Mouse (Mus musculus) ES-E14 (cell line): Measurements from ENCODE around the gene Ankrd65. TPM values are rescaled to one million over a fixed set of nuclear protein-coding genes. Genes with fewer than 3 reads are reported as not detected.
"Not testable (repeated sequence)": the region's sequence is repeated elsewhere in the genome, so short reads cannot be mapped to it uniquely, and the experiment has no call there.

Experiments
- DNase-seq: peaks from one replicate; pipeline ENCODE4 v3.0.0-alpha.2; 2013; ENCODE audit warnings: low read depth, low spot score
- H3K27ac ChIP-seq: 2 replicates; pipeline ENCODE4 v1.5.1; 2012; ENCODE audit warnings: low read depth, mild to moderate bottlenecking, low read length, moderate library complexity, mixed read lengths; ENCODE audit not compliant: poor library complexity, insufficient read depth, severe bottlenecking
- H3K36me3 ChIP-seq: 2 replicates; pipeline ENCODE4 v1.6.1; 2012; ENCODE audit warnings: mild to moderate bottlenecking, low read length, moderate library complexity, mixed read lengths; ENCODE audit not compliant: control insufficient read depth, poor library complexity, insufficient read depth, severe bottlenecking
- H3K4me1 ChIP-seq, 2 experiments: fragments of 150-350 bp in 1 of 2; sonication (generic) in 1 of 2; 2 replicates each; pipeline ENCODE4 v1.6.1; 2012; ENCODE audit warnings: low read length in 2 of 2, mild to moderate bottlenecking in 1 of 2, mixed read lengths in 1 of 2; ENCODE audit not compliant: control insufficient read depth in 2 of 2, insufficient read depth in 2 of 2, poor library complexity in 1 of 2
- H3K4me3 ChIP-seq, 2 experiments: fragments of 150-350 bp in 1 of 2; sonication (generic) in 1 of 2; 2 replicates each; pipeline ENCODE4 v1.5.1; 2012; ENCODE audit warnings: low read length in 2 of 2, low read depth in 1 of 2, mild to moderate bottlenecking in 1 of 2, mixed read lengths in 1 of 2; ENCODE audit not compliant: insufficient read depth in 1 of 2, poor library complexity in 1 of 2, severe bottlenecking in 1 of 2
- H3K9ac ChIP-seq: 2 replicates; pipeline ENCODE4 v1.6.1; 2012; ENCODE audit warnings: low read depth, mild to moderate bottlenecking, low read length, mixed read lengths; ENCODE audit not compliant: poor library complexity, insufficient read depth, severe bottlenecking
- H3K9me3 ChIP-seq: fragments of 150-350 bp; sonication (generic); 2 replicates; pipeline ENCODE4 v1.6.1; 2012; ENCODE audit warnings: low read depth, mild to moderate bottlenecking, low read length; ENCODE audit not compliant: control insufficient read depth, insufficient read depth
- CHD2 ChIP-seq: IDR thresholded peaks from 2 replicates; pipeline ENCODE4 v1.6.1; 2014; ENCODE audit warnings: mild to moderate bottlenecking, low read depth, low read length, inconsistent platforms
- HCFC1 ChIP-seq: IDR thresholded peaks from 2 replicates; pipeline ENCODE4 v1.6.1; 2012; ENCODE audit warnings: low read length, inconsistent platforms, borderline replicate concordance; ENCODE audit not compliant: insufficient read depth
- MAFK ChIP-seq: IDR thresholded peaks from 2 replicates; pipeline ENCODE4 v1.6.1; 2014; ENCODE audit warnings: mild to moderate bottlenecking, low read depth, low read length, inconsistent platforms; ENCODE audit not compliant: insufficient read depth
- ZC3H11A ChIP-seq: IDR thresholded peaks from 2 replicates; pipeline ENCODE4 v1.6.1; 2012; ENCODE audit warnings: low read depth, mild to moderate bottlenecking, inconsistent platforms, low read length, borderline replicate concordance
- ZNF384 ChIP-seq: IDR thresholded peaks from 2 replicates; pipeline ENCODE4 v1.6.1; 2012; ENCODE audit warnings: low read depth, low read length, inconsistent platforms
- in situ Hi-C, 2 experiments: fragments of 600-800 bp; cut with MboI; formaldehyde crosslinking; loops; one replicate each; pipeline ENCODE4 v1.15.1; 2025; ENCODE audit warnings: low sequenced_read_pairs in 2 of 2, inconsistent platforms in 1 of 2; ENCODE audit not compliant: unreplicated experiment in 2 of 2
- total RNA-seq: library from RNA; depleted of rRNA; stranded (reverse); fragments of 300-350 nt; gene quantifications from 2 replicates; pipeline ENCODE4 v1.2.3, GENCODE M21; 2012

Ankrd65 gene
- total RNA-seq, 1 experiment, result 0.49 TPM

GRCm38 (mm10) chr4:155788300-155788699 lies 1.9 kb upstream of the Ankrd65 start:
- in situ Hi-C loops, result no loop called here
- TF ChIP-seq CHD2 (no peak), ZC3H11A (no peak), ZNF384 (no peak), MAFK (no peak), HCFC1 (no peak)
- Histone ChIP-seq H3K36me3 (no peaks in the 10 kb centered on the region), H3K27ac (no peak overlapping the region), H3K9ac (no peak overlapping the region), H3K4me1 (peaks cover 5 to 7% of the 10 kb centered on the region in 2 experiments; a peak in 3 of 4 replicates), H3K4me3 (no peak overlapping the region), H3K9me3 (no peaks in the 10 kb centered on the region)
- no peak for DNase-seq

DNA sequence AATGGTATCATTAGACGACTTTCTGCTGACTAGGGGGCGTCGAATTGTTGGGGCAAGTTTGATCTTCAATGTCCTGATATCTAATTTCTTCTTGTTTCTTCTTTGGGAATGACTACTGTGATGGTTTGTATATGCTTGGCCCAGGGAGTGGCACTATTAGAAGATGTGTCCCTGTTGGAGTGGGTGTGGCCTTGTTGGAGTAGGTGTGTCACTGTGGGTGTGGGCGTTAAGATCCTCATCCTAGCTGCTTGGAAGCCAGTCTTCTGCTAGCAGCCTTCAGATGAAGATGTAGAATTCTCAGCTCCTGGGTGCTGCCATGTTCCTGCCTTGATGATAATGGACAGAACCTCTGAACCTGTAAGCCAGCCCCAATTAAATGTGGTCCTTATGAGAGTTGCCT lies 1.4 kb upstream of the Ankrd65 start:
- H3K4me3 ChIP-seq, H3K9me3 ChIP-seq, H3K4me1 ChIP-seq, DNase-seq, H3K27ac ChIP-seq, H3K36me3 ChIP-seq, H3K9ac ChIP-seq, in situ Hi-C loops: not testable (repeated sequence)

DNA sequence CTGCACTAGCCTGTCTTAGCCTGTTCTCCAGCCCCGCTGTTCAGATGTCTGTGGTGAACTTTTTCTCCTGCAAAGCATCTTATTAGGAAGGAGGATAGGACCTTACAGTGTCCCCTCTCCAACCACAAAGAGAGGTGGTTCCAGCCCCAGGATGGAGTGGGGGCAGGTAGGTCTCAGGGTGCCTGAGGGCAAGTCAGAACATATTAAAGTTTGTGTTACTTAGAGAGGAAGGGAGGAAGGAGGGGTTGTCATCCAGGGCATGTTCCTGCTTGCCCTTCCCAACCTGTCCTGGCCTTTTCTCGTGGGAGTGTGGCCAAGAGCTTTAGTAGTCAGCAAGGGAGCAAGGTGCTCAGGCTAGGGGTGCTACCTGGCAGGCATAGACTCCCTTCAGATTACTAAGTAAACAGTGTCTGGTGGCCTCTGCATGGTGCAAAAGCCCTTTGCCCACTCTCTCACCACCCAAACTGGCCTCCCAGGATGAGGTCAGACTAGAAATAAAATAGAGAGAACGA lies 467 bp downstream of the Ankrd65 start:
- no peaks in the 10 kb centered on the region for H3K36me3 ChIP-seq
- TF ChIP-seq CHD2 (no peak), ZC3H11A (no peak), ZNF384 (no peak), HCFC1 (no peak), MAFK (no peak)
- H3K9me3 ChIP-seq, result no peaks in the 10 kb centered on the region
- no peaks in the 10 kb centered on the region for H3K4me1 ChIP-seq
- DNase-seq, result no peak
- H3K9ac ChIP-seq, result no peak overlapping the region
- in situ Hi-C loops, result no loop called here
- H3K4me3 ChIP-seq, result no peak overlapping the region
- H3K27ac ChIP-seq, result no peak overlapping the region

- Histone ChIP-seq H3K9me3 (no peaks in the 10 kb centered on the region), H3K27ac (no peak overlapping the region), H3K4me1 (no peaks in the 10 kb centered on the region), H3K36me3 (no peaks in the 10 kb centered on the region), H3K9ac (peak overlapping the region; percentile 2; the same call in 1 of the 2 replicates), H3K4me3 (peak overlapping the region; percentile 58)
- no peak for TF ChIP-seq HCFC1
- TF ChIP-seq CHD2, result no peak
- TF ChIP-seq MAFK, result no peak
- no peak for TF ChIP-seq ZC3H11A
- DNase-seq, result no peak
- in situ Hi-C loops, result no loop called here
These were observed 1.1 kb downstream of the Ankrd65 start for GRCm38 (mm10) chr4:155791240-155791933.

GRCm38 (mm10) chr4:155793730-155794129 lies 3.5 kb downstream of the Ankrd65 start:
- H3K36me3 ChIP-seq, result no peaks in the 10 kb centered on the region
- no peaks in the 10 kb centered on the region for H3K9me3 ChIP-seq
- H3K4me3 ChIP-seq, result no peak overlapping the region
- DNase-seq, result no peak
- no peak for TF ChIP-seq CHD2
- no peak for TF ChIP-seq HCFC1
- no peak for TF ChIP-seq MAFK
- TF ChIP-seq ZC3H11A, result no peak
- no peak for TF ChIP-seq ZNF384
- H3K27ac ChIP-seq, result no peak overlapping the region
- in situ Hi-C loops, result no loop called here
- no peaks in the 10 kb centered on the region for H3K4me1 ChIP-seq
- H3K9ac ChIP-seq, result no peak overlapping the region
